Mouse (Mus musculus): ENCODE results near the gene Itln1. TPM values are rescaled to one million over a fixed set of nuclear protein-coding genes. Genes with fewer than 3 reads are reported as not detected.
"Not testable (repeated sequence)": the region's sequence is repeated elsewhere in the genome, so short reads cannot be mapped to it uniquely, and the experiment has no call there.

Itln1 gene
- polyA plus RNA-seq, 1 experiment = 2.5 TPM

DNA sequence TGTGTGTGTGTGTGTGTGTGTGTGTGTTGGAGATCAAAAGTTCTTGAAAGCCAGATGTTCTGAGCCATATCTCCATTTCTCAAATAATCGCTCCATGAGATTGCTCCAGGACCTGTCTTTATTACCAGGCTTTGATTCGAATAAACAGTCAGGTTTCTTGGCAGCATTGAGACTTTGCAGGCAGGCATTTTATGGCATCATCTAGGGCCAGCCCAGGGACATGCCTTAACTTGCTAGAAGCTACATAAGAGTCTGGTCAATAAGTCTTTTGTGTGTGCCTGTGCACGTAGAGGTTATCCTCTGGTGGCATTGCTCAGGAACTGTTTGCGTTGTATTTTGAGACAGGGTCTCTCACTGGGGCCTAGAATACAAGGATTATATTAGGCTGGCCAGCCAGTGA, 61.6 kb downstream of the Itln1 start:
- Histone ChIP-seq H3K4me1 (replicated peaks; ENCODE audit: control insufficient read depth, insufficient read depth, low read length) (no peaks in the 10 kb centered on the region; the same call in 1 of the 2 replicates), H3K27me3 (ENCODE audit: control insufficient read depth, insufficient read depth, low read length) (no peaks in the 10 kb centered on the region), H3K36me3 (ENCODE audit: control insufficient read depth, insufficient read depth, low read length) (no peaks in the 10 kb centered on the region), H3K4me3 (ENCODE audit: control insufficient read depth, insufficient read depth, low read length) (no peak overlapping the region), H3K27ac (ENCODE audit: control insufficient read depth, insufficient read depth, low read length) (no peak overlapping the region)
- WGBS = 87% methylated on average over 4 of the region's 4 CpGs
- DNase-seq = no peak
- TF ChIP-seq CTCF (IDR thresholded peaks at IDR 0.05; ENCODE audit: borderline replicate concordance, control insufficient read depth, extremely low read depth, insufficient read depth, low read length, poor library complexity) (no peak), POLR2A (IDR thresholded peaks at IDR 0.05; ENCODE audit: control insufficient read depth, extremely low read depth, insufficient read depth, low read length, poor library complexity) (no peak)

DNA sequence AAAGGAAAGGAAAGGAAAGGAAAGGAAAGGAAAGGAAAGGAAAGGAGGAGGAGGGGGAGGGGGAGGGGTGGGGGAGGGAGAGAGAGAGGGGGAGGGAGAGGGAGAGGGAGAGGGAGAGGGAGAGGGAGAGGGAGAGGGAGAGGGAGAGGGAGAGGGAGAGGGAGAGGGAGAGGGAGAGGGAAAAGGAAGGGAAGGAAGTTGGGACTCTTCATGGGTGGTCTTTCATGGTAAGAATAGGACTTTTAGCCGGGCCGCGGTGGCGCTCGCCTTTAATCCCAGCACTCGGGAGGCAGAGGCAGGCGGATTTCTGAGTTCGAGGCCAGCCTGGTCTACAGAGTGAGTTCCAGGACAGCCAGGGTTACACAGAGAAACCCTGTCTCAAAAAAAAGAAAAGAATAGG, 63.2 kb downstream of the Itln1 start:
- H3K4me3 ChIP-seq (ENCODE audit: control insufficient read depth, insufficient read depth, low read length); H3K36me3 ChIP-seq (ENCODE audit: control insufficient read depth, insufficient read depth, low read length); H3K27ac ChIP-seq (ENCODE audit: control insufficient read depth, insufficient read depth, low read length); H3K4me1 ChIP-seq (replicated peaks; ENCODE audit: control insufficient read depth, insufficient read depth, low read length); DNase-seq; H3K27me3 ChIP-seq (ENCODE audit: control insufficient read depth, insufficient read depth, low read length): not testable (repeated sequence)
- 94% methylated on average over 8 of the region's 8 CpGs for WGBS

DNA sequence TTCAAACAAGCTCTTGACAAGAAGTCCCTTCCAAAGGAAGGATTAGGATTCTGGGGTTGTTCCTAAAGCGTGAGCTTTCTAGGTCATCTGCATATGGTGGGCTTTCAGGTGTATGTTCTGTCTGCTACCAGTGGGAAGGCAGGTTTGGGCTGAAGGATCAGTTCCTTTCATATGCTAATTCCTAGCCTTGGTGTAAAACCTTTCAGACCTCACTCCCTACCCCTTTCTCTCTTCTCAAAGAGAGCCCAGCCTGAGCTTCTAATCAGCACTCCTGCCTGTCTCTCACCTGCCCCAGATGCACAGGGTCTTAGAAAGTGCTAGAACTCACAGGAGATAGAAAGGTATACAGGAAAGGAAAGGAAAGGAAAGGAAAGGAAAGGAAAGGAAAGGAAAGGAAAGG, 63.6 kb downstream of the Itln1 start:
- no peak overlapping the region for H3K4me3 ChIP-seq (ENCODE audit: control insufficient read depth, insufficient read depth, low read length)
- TF ChIP-seq POLR2A (IDR thresholded peaks at IDR 0.05; ENCODE audit: control insufficient read depth, extremely low read depth, insufficient read depth, low read length, poor library complexity) = no peak
- TF ChIP-seq CTCF (IDR thresholded peaks at IDR 0.05; ENCODE audit: borderline replicate concordance, control insufficient read depth, extremely low read depth, insufficient read depth, low read length, poor library complexity) = no peak
- H3K27me3 ChIP-seq (ENCODE audit: control insufficient read depth, insufficient read depth, low read length) = no peaks in the 10 kb centered on the region
- 100% methylated on average over 1 of the region's 1 CpGs for WGBS
- no peaks in the 10 kb centered on the region for H3K36me3 ChIP-seq (ENCODE audit: control insufficient read depth, insufficient read depth, low read length)
- H3K27ac ChIP-seq (ENCODE audit: control insufficient read depth, insufficient read depth, low read length) = no peak overlapping the region
- H3K4me1 ChIP-seq (replicated peaks; ENCODE audit: control insufficient read depth, insufficient read depth, low read length) = no peaks in the 10 kb centered on the region
- DNase-seq = no peak

DNA sequence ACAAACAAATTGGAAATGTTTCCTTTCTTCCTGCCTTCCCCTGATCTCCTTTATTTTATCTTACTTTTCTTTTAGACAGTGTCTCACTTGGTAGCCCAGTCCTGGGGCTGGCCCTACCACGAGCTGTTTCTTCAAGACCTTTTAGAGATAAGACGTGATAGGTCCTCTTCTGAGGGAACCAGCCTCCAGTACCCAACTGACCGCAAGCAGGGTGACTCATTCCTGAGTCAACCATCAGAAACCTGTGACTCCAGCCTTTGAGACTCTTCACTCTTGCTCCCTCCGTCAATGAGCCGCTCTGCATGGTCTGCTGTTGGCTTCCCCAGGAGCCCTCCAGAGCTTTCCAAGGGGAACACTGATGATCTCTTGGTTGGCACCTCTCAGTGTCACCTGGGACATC, 64.2 kb downstream of the Itln1 start:
- no peak for DNase-seq
- Histone ChIP-seq H3K36me3 (ENCODE audit: control insufficient read depth, insufficient read depth, low read length) (no peaks in the 10 kb centered on the region), H3K4me3 (ENCODE audit: control insufficient read depth, insufficient read depth, low read length) (no peak overlapping the region), H3K27ac (ENCODE audit: control insufficient read depth, insufficient read depth, low read length) (no peak overlapping the region), H3K4me1 (replicated peaks; ENCODE audit: control insufficient read depth, insufficient read depth, low read length) (no peaks in the 10 kb centered on the region), H3K27me3 (ENCODE audit: control insufficient read depth, insufficient read depth, low read length) (no peaks in the 10 kb centered on the region)
- no peak for TF ChIP-seq CTCF (IDR thresholded peaks at IDR 0.05; ENCODE audit: borderline replicate concordance, control insufficient read depth, extremely low read depth, insufficient read depth, low read length, poor library complexity)
- TF ChIP-seq POLR2A (IDR thresholded peaks at IDR 0.05; ENCODE audit: control insufficient read depth, extremely low read depth, insufficient read depth, low read length, poor library complexity) = no peak
- WGBS = 90% methylated on average over 5 of the region's 5 CpGs

DNA sequence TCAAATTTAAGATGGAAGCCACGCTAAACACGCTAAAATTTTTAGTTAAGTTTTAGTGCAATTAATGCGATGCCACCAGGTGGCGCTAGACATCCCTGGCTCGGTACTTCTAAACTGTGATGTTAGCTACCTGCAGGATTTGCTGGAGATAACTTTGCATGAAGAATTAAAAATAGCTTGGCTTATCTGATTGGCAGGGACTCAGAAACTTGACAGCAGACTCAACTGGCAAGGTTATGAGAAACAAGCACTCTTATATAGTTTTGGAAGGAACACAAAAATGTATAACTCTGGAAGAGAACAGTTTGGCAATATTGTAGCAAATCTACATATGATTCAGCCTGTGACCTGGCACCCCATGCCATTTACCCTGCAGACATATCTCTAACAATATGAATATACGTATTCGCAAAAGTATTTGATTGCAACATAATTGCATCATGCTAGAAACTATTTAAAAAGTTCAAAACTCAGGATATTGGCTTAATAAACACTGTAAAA, 64.7 kb downstream of the Itln1 start:
- no peak overlapping the region for H3K4me3 ChIP-seq (ENCODE audit: control insufficient read depth, insufficient read depth, low read length)
- no peak overlapping the region for H3K27ac ChIP-seq (ENCODE audit: control insufficient read depth, insufficient read depth, low read length)
- DNase-seq = peak; percentile 58
- no peak for TF ChIP-seq CTCF (IDR thresholded peaks at IDR 0.05; ENCODE audit: borderline replicate concordance, control insufficient read depth, extremely low read depth, insufficient read depth, low read length, poor library complexity)
- TF ChIP-seq POLR2A (IDR thresholded peaks at IDR 0.05; ENCODE audit: control insufficient read depth, extremely low read depth, insufficient read depth, low read length, poor library complexity) = no peak
- no peaks in the 10 kb centered on the region for H3K4me1 ChIP-seq (replicated peaks; ENCODE audit: control insufficient read depth, insufficient read depth, low read length)
- WGBS = 27% methylated on average over 7 of the region's 7 CpGs
- no peaks in the 10 kb centered on the region for H3K36me3 ChIP-seq (ENCODE audit: control insufficient read depth, insufficient read depth, low read length)
- no peaks in the 10 kb centered on the region for H3K27me3 ChIP-seq (ENCODE audit: control insufficient read depth, insufficient read depth, low read length)

DNA sequence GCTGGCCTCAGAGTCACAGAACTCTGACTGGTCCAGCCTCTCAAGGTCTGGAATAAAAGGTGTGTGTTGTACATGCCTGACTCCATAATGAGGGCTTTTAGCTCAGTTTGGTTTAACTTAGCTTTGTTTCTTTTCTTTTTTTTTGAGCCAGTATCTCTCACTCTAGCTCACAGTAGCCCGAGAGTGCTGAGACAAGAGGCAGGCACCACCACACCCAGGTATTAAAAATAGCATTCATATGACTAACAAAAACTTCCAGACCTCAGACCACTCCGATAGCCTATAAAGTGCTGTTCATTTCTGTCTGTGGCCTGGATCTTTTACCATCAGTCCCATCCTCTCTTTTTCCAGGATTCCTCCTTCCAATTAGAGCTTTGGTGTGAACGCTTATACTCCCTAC, 65.4 kb downstream of the Itln1 start:
- H3K27me3 ChIP-seq (ENCODE audit: control insufficient read depth, insufficient read depth, low read length) = no peaks in the 10 kb centered on the region
- TF ChIP-seq POLR2A (IDR thresholded peaks at IDR 0.05; ENCODE audit: control insufficient read depth, extremely low read depth, insufficient read depth, low read length, poor library complexity) (no peak), CTCF (IDR thresholded peaks at IDR 0.05; ENCODE audit: borderline replicate concordance, control insufficient read depth, extremely low read depth, insufficient read depth, low read length, poor library complexity) (no peak)
- DNase-seq = no peak
- H3K27ac ChIP-seq (ENCODE audit: control insufficient read depth, insufficient read depth, low read length) = no peak overlapping the region
- no peaks in the 10 kb centered on the region for H3K4me1 ChIP-seq (replicated peaks; ENCODE audit: control insufficient read depth, insufficient read depth, low read length)
- H3K4me3 ChIP-seq (ENCODE audit: control insufficient read depth, insufficient read depth, low read length) = no peak overlapping the region
- WGBS = 88% methylated on average over 3 of the region's 3 CpGs
- no peaks in the 10 kb centered on the region for H3K36me3 ChIP-seq (ENCODE audit: control insufficient read depth, insufficient read depth, low read length)

Other genes with a start within 250 kb of the Itln1 start
- gene Usp21, start 247.3 kb downstream of the Itln1 start, polyA plus RNA-seq (2012; rRNA removed) = 77.0 and 79.1 TPM in 2 replicates
- 18.5 and 20.2 TPM in 2 replicates for gene Ufc1, start 240.3 kb downstream of the Itln1 start, polyA plus RNA-seq (2012; rRNA removed)
- gene Dedd, start 206.1 kb downstream of the Itln1 start, polyA plus RNA-seq (2012; rRNA removed) = 60.8 and 61.5 TPM in 2 replicates
- gene Nit1, start 189.6 kb downstream of the Itln1 start, polyA plus RNA-seq (2012; rRNA removed) = 48.8 and 52.2 TPM in 2 replicates
- gene Pfdn2, start 189.6 kb downstream of the Itln1 start, polyA plus RNA-seq (2012; rRNA removed) = 15.8 and 16.6 TPM in 2 replicates
- gene Klhdc9, start 174.5 kb downstream of the Itln1 start, polyA plus RNA-seq (2012; rRNA removed) = 0.39 and 0.69 TPM in 2 replicates
- gene Nectin4, start 165.2 kb downstream of the Itln1 start, polyA plus RNA-seq (2012; rRNA removed) = 2.7 and 3.5 TPM in 2 replicates
- 128 and 141 TPM in 2 replicates for gene Arhgap30, start 146.3 kb downstream of the Itln1 start, polyA plus RNA-seq (2012; rRNA removed)
- gene Usf1, start 124.0 kb downstream of the Itln1 start, polyA plus RNA-seq (2012; rRNA removed) = 177 and 184 TPM in 2 replicates
- gene Tstd1, start 116.4 kb downstream of the Itln1 start, polyA plus RNA-seq (2012; rRNA removed) = 5.3 and 6.1 TPM in 2 replicates
- 17.7 and 18.6 TPM in 2 replicates for gene F11r, start 97.8 kb downstream of the Itln1 start, polyA plus RNA-seq (2012; rRNA removed)
- gene Alyref2, start 31.8 kb downstream of the Itln1 start, polyA plus RNA-seq (2012; rRNA removed) = 5.8 and 6.6 TPM in 2 replicates
- gene Cd244a, start 23.9 kb upstream of the Itln1 start, polyA plus RNA-seq (2012; rRNA removed) = 1.8 and 1.9 TPM in 2 replicates
- gene Ly9, start 72.1 kb upstream of the Itln1 start, polyA plus RNA-seq (2012; rRNA removed) = 30.6 and 32.0 TPM in 2 replicates
- 4.5 and 6.0 TPM in 2 replicates for gene Slamf7, start 117.7 kb upstream of the Itln1 start, polyA plus RNA-seq (2012; rRNA removed)
- gene Cd48, start 146.7 kb upstream of the Itln1 start, polyA plus RNA-seq (2012; rRNA removed) = 41.9 and 63.2 TPM in 2 replicates
- gene Slamf1, start 231.8 kb upstream of the Itln1 start, polyA plus RNA-seq (2012; rRNA removed) = 20.4 and 20.5 TPM in 2 replicates